Mouse (Mus musculus): ENCODE measurements at regions not wholly inside any gene's neighbourhood (a gene's known extent, or its start where the extent isn't known, plus 50 kb on each side); places are given as distances from the start of the nearest gene placed in this dataset.

DNA sequence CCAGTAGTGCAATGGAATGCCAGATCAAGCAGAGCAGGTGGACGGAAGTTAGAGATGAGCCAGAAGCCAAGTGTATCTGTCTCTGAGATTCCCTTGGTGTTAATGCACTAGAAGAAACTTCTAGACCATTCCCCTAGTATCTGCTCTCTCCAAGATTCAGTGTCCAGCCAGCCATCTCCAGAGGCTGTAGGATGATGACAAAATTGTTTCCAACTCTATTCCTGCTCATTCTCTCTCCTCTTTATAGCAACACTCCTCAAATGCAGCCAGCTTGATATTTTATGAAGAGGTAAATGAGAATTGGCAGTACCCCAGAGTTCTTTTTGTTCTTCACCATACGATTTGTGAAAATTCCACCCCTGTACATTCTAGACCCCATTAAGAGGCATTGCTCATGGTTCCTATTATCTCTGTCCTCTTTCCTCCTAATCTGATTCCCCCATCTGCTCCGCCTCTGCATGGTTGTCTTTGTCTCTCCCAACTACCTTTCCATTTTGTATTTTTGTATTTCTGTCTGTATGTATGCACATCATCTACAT, 385.3 kb downstream of the Cdk5rap2 start:
- Histone ChIP-seq H3K27ac (ENCODE audit: insufficient read depth, low read depth, low read length) (no peak overlapping the region), H3K36me3 (ENCODE audit: control insufficient read depth, insufficient read depth, low read length) (no peaks in the 10 kb centered on the region), H3K4me3 (ENCODE audit: insufficient read depth, low read depth, low read length) (no peak overlapping the region), H3K27me3 (replicated peaks; ENCODE audit: control insufficient read depth, insufficient read depth, low read length) (no peaks in the 10 kb centered on the region), H3K4me1 (ENCODE audit: control insufficient read depth, insufficient read depth, low read length) (no peaks in the 10 kb centered on the region)
- TF ChIP-seq POLR2A (IDR thresholded peaks at IDR 0.05; ENCODE audit: low read depth, low read length) (no peak), CTCF (conservative IDR thresholded peaks at IDR 0.05; ENCODE audit: insufficient read depth, insufficient read length, low read depth, low read length) (no peak)
- DNase-seq = no peak
- WGBS = 86% methylated on average over 3 of the region's 3 CpGs

DNA sequence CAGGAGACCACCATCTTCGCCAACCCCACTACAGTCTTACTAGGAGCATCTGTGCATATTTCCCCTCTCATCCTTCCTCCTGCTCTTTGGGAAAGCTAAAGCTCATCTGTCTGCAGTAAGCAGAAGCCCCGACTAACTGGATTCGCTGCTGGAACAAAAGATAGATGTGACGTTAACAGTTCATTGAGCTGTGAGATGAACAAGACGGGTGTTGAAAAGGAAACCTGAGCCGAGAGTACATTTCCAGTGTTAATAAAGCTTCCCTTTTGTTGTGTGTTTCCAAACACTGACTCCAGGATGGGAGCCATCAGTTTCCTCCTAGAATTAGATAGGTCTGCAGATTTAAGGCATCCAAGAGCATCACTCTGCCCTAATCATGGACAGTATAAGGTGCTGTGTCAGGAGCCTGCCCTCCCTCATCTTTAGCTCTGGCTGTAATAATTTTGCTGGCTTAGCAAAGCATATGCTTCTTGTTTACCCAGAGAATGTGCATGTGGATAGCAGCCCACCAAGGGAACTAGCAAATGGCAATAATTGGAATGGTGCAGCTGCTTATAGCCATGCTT, 389.3 kb downstream of the Cdk5rap2 start:
- DNase-seq = no peak
- Histone ChIP-seq H3K4me1 (ENCODE audit: control insufficient read depth, insufficient read depth, low read length) (no peaks in the 10 kb centered on the region), H3K27ac (ENCODE audit: insufficient read depth, low read depth, low read length) (no peak overlapping the region), H3K4me3 (ENCODE audit: insufficient read depth, low read depth, low read length) (no peak overlapping the region), H3K27me3 (replicated peaks; ENCODE audit: control insufficient read depth, insufficient read depth, low read length) (no peaks in the 10 kb centered on the region), H3K36me3 (ENCODE audit: control insufficient read depth, insufficient read depth, low read length) (no peaks in the 10 kb centered on the region)
- 47% methylated on average over 6 of the region's 6 CpGs for WGBS
- TF ChIP-seq POLR2A (IDR thresholded peaks at IDR 0.05; ENCODE audit: low read depth, low read length) (no peak), CTCF (conservative IDR thresholded peaks at IDR 0.05; ENCODE audit: insufficient read depth, insufficient read length, low read depth, low read length) (no peak)

DNA sequence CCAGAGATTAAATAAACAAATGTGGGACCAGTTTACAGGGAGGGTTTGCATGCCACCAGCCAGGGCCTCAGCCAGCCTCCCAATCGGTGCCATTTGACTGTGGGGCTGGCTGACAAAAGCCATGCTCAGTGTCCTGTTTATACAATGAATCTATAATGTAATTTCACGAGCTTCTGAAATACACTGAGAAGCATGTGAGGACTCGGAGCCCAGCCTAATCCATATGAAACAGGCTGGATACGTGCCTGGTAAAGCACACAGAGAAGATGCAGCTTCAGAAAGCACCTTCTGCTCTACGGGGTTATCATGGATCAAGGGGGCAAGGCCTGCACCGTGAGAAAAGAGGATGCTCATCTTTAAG, 398.0 kb downstream of the Cdk5rap2 start:
- Histone ChIP-seq H3K27ac (ENCODE audit: insufficient read depth, low read depth, low read length) (no peak overlapping the region), H3K36me3 (ENCODE audit: control insufficient read depth, insufficient read depth, low read length) (no peaks in the 10 kb centered on the region), H3K4me1 (ENCODE audit: control insufficient read depth, insufficient read depth, low read length) (no peaks in the 10 kb centered on the region), H3K27me3 (replicated peaks; ENCODE audit: control insufficient read depth, insufficient read depth, low read length) (no peaks in the 10 kb centered on the region), H3K4me3 (ENCODE audit: insufficient read depth, low read depth, low read length) (no peak overlapping the region)
- DNase-seq = no peak
- WGBS = 64% methylated on average over 6 of the region's 6 CpGs
- TF ChIP-seq CTCF (conservative IDR thresholded peaks at IDR 0.05; ENCODE audit: insufficient read depth, insufficient read length, low read depth, low read length) = no peak

DNA sequence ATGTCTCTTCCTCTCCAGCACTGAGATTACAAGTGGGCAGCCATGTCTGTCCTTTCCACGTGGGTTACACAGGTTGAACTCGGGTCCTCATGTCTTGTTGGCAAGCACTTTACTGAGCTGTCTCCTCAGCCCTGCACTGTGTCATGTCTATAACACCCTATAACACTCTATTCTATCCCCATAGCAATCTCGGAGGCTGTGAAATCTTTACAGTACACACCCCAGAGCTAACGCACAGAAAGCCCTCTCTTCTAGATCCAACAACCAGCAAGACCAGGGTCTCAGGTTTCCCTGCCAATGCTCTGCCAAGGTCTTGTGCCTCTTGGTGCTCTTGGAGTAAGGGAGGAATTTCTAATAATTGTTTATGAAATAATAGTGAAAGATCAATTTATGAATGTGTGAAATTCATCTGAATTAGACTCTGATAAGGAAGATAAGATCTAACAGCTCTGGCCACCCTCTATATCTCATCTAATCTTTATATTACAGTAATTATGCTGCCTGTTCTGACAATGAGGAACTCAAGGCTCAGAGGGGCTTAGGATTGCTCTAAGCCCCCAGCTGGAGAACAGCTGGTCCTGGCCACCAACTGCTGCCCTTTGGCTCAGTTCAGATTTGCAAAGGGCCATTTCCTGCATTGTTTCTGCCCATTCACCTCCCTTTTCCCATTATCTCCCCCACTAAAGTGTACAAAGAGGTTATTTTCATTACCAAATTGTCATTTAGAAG, 398.6 kb downstream of the Cdk5rap2 start:
- Histone ChIP-seq H3K4me1 (ENCODE audit: control insufficient read depth, insufficient read depth, low read length) (no peaks in the 10 kb centered on the region), H3K27ac (ENCODE audit: insufficient read depth, low read depth, low read length) (no peak overlapping the region), H3K27me3 (replicated peaks; ENCODE audit: control insufficient read depth, insufficient read depth, low read length) (no peaks in the 10 kb centered on the region), H3K36me3 (ENCODE audit: control insufficient read depth, insufficient read depth, low read length) (no peaks in the 10 kb centered on the region), H3K4me3 (ENCODE audit: insufficient read depth, low read depth, low read length) (no peak overlapping the region)
- TF ChIP-seq CTCF (conservative IDR thresholded peaks at IDR 0.05; ENCODE audit: insufficient read depth, insufficient read length, low read depth, low read length) (no peak), POLR2A (IDR thresholded peaks at IDR 0.05; ENCODE audit: low read depth, low read length) (no peak)
- no peak for DNase-seq
- WGBS = 74% methylated on average over 4 of the region's 4 CpGs

DNA sequence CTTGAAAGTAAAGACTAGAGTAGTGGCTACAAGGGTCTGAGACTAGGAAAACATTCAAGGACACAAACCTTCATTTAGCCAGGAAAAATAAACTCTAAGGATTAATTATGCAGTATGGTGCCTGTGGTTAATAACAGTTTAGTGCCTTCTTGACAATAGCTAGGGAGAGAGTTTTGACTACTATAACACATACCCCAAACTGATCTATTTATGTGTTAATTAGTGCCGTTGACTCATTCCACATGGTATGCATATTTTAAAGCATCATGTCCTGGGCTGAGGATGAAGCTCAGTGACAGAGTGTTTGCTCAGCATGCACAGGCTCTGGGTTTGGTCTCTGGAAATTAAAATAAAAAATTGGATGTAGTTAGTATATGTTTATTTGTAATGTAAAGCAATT, 399.8 kb downstream of the Cdk5rap2 start:
- no peak overlapping the region for H3K27ac ChIP-seq (ENCODE audit: insufficient read depth, low read depth, low read length)
- TF ChIP-seq POLR2A (IDR thresholded peaks at IDR 0.05; ENCODE audit: low read depth, low read length) (no peak), CTCF (conservative IDR thresholded peaks at IDR 0.05; ENCODE audit: insufficient read depth, insufficient read length, low read depth, low read length) (no peak)
- no peak overlapping the region for H3K4me3 ChIP-seq (ENCODE audit: insufficient read depth, low read depth, low read length)
- WGBS = 61% methylated on average over 1 of the region's 1 CpGs
- H3K27me3 ChIP-seq (replicated peaks; ENCODE audit: control insufficient read depth, insufficient read depth, low read length) = no peaks in the 10 kb centered on the region
- H3K4me1 ChIP-seq (ENCODE audit: control insufficient read depth, insufficient read depth, low read length) = no peaks in the 10 kb centered on the region
- no peaks in the 10 kb centered on the region for H3K36me3 ChIP-seq (ENCODE audit: control insufficient read depth, insufficient read depth, low read length)
- no peak for DNase-seq

DNA sequence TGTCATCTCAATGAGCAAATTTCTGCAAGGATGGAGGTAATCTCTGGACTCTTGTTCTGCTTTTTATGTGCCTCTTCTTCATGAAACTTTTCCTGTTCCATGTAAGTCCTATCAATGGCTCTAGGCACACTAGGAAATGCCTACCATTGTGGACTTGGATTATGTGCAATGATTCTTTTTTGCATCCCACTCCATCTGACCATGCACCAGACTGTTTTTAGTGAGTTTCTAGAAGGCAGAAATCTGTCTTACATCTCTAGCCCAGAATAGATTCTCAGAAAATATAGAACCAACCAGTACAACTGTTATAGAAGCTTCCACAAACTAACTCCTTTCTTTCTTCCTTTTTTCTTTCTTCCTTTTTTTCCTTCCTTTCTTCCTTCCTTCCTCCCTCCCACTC, 405.3 kb downstream of the Cdk5rap2 start:
- TF ChIP-seq CTCF (conservative IDR thresholded peaks at IDR 0.05; ENCODE audit: insufficient read depth, insufficient read length, low read depth, low read length) (no peak), POLR2A (IDR thresholded peaks at IDR 0.05; ENCODE audit: low read depth, low read length) (no peak)
- Histone ChIP-seq H3K27ac (ENCODE audit: insufficient read depth, low read depth, low read length) (no peak overlapping the region), H3K27me3 (replicated peaks; ENCODE audit: control insufficient read depth, insufficient read depth, low read length) (no peaks in the 10 kb centered on the region), H3K36me3 (ENCODE audit: control insufficient read depth, insufficient read depth, low read length) (no peaks in the 10 kb centered on the region), H3K4me1 (ENCODE audit: control insufficient read depth, insufficient read depth, low read length) (no peaks in the 10 kb centered on the region), H3K4me3 (ENCODE audit: insufficient read depth, low read depth, low read length) (no peak overlapping the region)
- no peak for DNase-seq

DNA sequence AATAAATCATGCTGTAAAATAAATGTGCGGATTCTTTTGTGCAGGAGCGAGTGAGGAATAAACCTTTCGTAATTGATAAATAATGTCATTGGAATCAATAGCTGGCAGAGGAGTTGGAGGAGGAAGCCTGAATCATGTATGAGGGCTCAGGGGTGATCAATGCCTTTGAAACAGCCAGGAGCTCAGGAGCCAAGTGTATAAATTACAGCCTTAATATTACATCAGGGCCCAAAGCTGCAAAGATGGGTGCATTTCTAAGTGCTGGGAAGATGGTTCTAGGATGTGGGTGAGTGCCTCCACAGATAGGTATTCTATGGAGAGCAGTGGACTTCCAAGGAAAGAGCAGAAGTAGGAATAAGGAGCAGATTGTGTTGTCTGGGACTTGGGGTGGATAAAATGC, 417.0 kb downstream of the Cdk5rap2 start:
- 85% methylated on average over 3 of the region's 3 CpGs for WGBS
- Histone ChIP-seq H3K36me3 (ENCODE audit: control insufficient read depth, insufficient read depth, low read length) (no peaks in the 10 kb centered on the region), H3K27me3 (replicated peaks; ENCODE audit: control insufficient read depth, insufficient read depth, low read length) (no peaks in the 10 kb centered on the region), H3K4me1 (ENCODE audit: control insufficient read depth, insufficient read depth, low read length) (no peaks in the 10 kb centered on the region), H3K4me3 (ENCODE audit: insufficient read depth, low read depth, low read length) (no peak overlapping the region), H3K27ac (ENCODE audit: insufficient read depth, low read depth, low read length) (no peak overlapping the region)
- TF ChIP-seq CTCF (conservative IDR thresholded peaks at IDR 0.05; ENCODE audit: insufficient read depth, insufficient read length, low read depth, low read length) (no peak), POLR2A (IDR thresholded peaks at IDR 0.05; ENCODE audit: low read depth, low read length) (no peak)
- DNase-seq = no peak

Measured in kidney, adult 2 months (tissue).